Mouse (Mus musculus): ENCODE results near the gene Zmat3. TPM values are rescaled to one million over a fixed set of nuclear protein-coding genes. Genes with fewer than 3 reads are reported as not detected.
A peak's percentile ranks its signal among the peaks of the same experiment; 100 is the strongest.

The Zmat3 gene
- total and polyA plus RNA-seq, 2 experiments from 2014 or later = 6.5 to 23.6 TPM

DNA sequence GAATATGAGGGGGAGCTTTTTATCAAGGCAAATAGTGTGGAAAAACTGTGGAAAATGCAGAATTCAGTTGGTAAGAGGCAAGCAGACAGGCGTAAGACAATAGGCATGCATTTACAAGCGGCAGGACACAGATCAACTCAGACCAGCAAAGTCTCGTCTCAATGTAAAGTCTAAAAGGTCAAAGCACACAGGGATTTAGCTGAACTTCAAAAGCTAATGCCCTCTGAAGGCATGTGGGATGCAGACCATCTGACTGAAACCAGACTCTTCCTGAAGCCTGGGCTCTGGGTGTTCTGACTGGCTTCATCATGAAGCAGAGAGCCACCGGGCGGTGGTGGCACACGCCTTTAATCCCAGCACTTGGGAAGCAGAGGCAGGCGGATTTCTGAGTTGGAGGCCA lies 27.6 kb downstream of the Zmat3 start:
- ATAC-seq = no peak
- Histone ChIP-seq H3K9me3 (ENCODE audit: low read length) (no peaks in the 10 kb centered on the region), H3K4me2 (ENCODE audit: low read depth, low read length) (no peak overlapping the region), H3K27ac (no peak overlapping the region), H3K36me3 (ENCODE audit: insufficient read depth, low read length) (peaks cover 16% of the 10 kb centered on the region; the same call in 1 of the 2 replicates), H3K9ac (replicated peaks; ENCODE audit: low read length) (no peak overlapping the region), H3K4me1 (ENCODE audit: insufficient read depth, low read length) (no peaks in the 10 kb centered on the region), H3K27me3 (ENCODE audit: insufficient read depth, low read length) (no peaks in the 10 kb centered on the region), H3K4me3 (ENCODE audit: low read length) (no peak overlapping the region)
- no peak for TF ChIP-seq CTCF (IDR thresholded peaks at IDR 0.05; ENCODE audit: low read depth)
- WGBS = 81% methylated on average over 7 of the region's 7 CpGs
- DNase-seq (ENCODE audit: low spot score) = no peak

DNA sequence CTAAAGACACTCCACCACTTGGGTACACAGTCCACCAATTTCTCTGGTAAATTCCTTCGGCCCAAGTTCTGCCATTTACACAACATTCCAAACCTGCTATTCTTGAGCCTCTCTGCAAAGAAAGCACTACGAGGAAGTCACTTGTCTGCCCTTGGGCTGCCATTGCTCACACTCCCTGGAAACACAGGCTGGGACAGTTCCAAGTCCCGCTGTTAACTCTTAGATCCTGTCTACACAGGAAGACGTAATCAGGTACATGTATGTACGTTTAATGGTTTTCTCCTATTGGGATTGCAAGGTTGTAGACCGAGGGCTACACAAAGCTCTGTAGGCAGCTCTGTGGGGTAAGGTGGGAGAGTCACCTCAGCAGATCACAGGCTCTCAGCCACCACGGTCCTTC lies 28.0 kb downstream of the Zmat3 start:
- no peak overlapping the region for H3K9ac ChIP-seq (replicated peaks; ENCODE audit: low read length)
- DNase-seq (ENCODE audit: low spot score) (no peak), ATAC-seq (no peak)
- H3K9me3 ChIP-seq (ENCODE audit: low read length) = no peaks in the 10 kb centered on the region
- H3K27ac ChIP-seq = no peak overlapping the region
- WGBS = 80% methylated on average over 7 of the region's 7 CpGs
- no peaks in the 10 kb centered on the region for H3K4me1 ChIP-seq (ENCODE audit: insufficient read depth, low read length)
- no peak overlapping the region for H3K4me3 ChIP-seq (ENCODE audit: low read length)
- TF ChIP-seq CTCF (IDR thresholded peaks at IDR 0.05; ENCODE audit: low read depth) = no peak
- H3K36me3 ChIP-seq (ENCODE audit: insufficient read depth, low read length) = peaks cover 11% of the 10 kb centered on the region; the same call in 1 of the 2 replicates
- no peak overlapping the region for H3K4me2 ChIP-seq (ENCODE audit: low read depth, low read length)
- H3K27me3 ChIP-seq (ENCODE audit: insufficient read depth, low read length) = no peaks in the 10 kb centered on the region

DNA sequence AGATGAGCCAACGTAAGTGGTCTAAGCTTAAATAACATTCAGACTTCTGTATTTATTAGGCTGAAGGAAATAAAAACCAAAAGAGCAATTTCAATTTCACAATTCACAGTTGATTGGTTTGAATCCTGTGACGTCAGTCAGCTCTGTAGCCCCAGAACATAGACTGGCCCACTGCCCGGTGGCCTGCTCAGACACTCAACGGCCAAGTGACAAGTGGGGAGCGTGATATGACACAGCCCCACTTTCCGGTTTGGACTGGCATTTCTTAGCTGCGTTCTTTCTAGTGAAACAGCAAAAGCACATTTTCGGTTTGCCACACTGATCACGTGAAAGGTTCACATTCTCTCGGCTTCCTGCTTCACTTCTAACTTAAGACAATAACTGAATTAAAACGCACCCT lies 30.9 kb downstream of the Zmat3 start:
- no peak for DNase-seq (ENCODE audit: low spot score)
- no peaks in the 10 kb centered on the region for H3K4me1 ChIP-seq (ENCODE audit: insufficient read depth, low read length)
- H3K27ac ChIP-seq = no peak overlapping the region
- H3K9ac ChIP-seq (replicated peaks; ENCODE audit: low read length) = no peak overlapping the region
- no peak for TF ChIP-seq CTCF (IDR thresholded peaks at IDR 0.05; ENCODE audit: low read depth)
- H3K4me3 ChIP-seq (ENCODE audit: low read length) = no peak overlapping the region
- ATAC-seq = no peak
- no peak overlapping the region for H3K4me2 ChIP-seq (ENCODE audit: low read depth, low read length)
- no peaks in the 10 kb centered on the region for H3K9me3 ChIP-seq (ENCODE audit: low read length)
- no peaks in the 10 kb centered on the region for H3K27me3 ChIP-seq (ENCODE audit: insufficient read depth, low read length)
- 70% methylated on average over 11 of the region's 11 CpGs for WGBS
- no peaks in the 10 kb centered on the region for H3K36me3 ChIP-seq (ENCODE audit: insufficient read depth, low read length)

DNA sequence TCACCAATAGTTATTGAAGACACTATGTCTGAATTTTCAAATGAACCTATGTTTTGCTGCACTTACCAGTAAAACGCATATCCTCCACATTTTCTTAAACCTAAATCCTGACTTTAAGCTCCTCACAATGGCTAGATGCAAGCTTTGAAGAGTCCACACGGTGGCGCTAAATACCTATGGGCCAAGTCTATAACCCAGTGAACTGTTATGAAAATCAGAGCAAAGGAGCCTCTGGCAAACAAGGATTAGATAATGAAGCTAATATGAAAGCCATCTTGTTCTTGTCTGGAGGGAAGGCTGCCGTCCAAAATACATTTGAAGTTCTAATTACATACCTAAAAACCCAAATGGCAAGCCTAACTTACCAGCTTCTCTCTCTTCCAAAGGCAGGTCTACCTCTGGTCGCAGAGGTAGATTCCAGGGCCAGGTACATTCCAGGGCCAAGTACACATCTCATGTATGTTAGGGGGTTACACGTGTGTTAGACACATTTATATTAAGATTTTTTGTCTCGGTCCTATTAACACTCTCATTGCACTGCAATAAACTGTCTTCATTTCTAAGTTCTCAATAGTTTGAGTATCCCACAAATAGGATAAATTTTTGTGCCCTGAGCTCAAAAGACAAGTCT lies 32.2 kb downstream of the Zmat3 start:
- Histone ChIP-seq H3K4me1 (ENCODE audit: insufficient read depth, low read length) (no peaks in the 10 kb centered on the region), H3K9me3 (ENCODE audit: low read length) (no peaks in the 10 kb centered on the region), H3K36me3 (ENCODE audit: insufficient read depth, low read length) (no peaks in the 10 kb centered on the region), H3K27me3 (ENCODE audit: insufficient read depth, low read length) (no peaks in the 10 kb centered on the region), H3K27ac (no peak overlapping the region), H3K9ac (replicated peaks; ENCODE audit: low read length) (no peak overlapping the region), H3K4me2 (ENCODE audit: low read depth, low read length) (no peak overlapping the region), H3K4me3 (ENCODE audit: low read length) (no peak overlapping the region)
- 33% methylated on average over 7 of the region's 7 CpGs for WGBS
- ATAC-seq = peak; percentile 86
- TF ChIP-seq CTCF (IDR thresholded peaks at IDR 0.05; ENCODE audit: low read depth) = peak; percentile 97
- peak; percentile 95 for DNase-seq (ENCODE audit: low spot score)

DNA sequence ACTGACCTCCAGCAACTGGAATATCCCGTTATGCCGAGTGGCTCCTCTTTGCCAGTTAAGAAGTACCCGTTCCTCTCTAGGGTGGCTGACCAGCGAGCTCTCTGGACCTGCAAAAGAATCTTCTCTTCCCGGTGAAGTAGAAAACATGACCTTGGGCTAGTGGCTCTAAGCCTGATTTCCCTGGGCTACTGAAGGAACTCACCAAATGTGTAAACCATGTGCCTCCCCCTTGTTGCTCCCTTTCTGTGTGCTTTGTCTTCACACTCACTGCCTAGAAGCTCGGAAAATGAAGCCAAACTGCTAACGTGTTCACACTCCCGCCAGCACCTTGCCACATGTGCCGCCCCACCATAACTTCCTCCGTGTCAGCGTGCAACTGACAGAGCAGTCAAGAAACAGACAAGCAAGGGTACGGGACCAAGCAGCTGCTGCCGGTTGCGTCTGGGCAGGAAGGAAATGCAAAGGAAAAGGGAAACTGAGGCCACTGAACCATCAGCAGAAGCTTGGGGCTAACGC lies 47.9 kb downstream of the Zmat3 start:
- Histone ChIP-seq H3K9ac (replicated peaks; ENCODE audit: low read length) (no peak overlapping the region), H3K9me3 (ENCODE audit: low read length) (no peaks in the 10 kb centered on the region), H3K27ac (no peak overlapping the region), H3K4me2 (ENCODE audit: low read depth, low read length) (no peak overlapping the region), H3K36me3 (ENCODE audit: insufficient read depth, low read length) (no peaks in the 10 kb centered on the region), H3K4me3 (ENCODE audit: low read length) (no peak overlapping the region), H3K27me3 (ENCODE audit: insufficient read depth, low read length) (no peaks in the 10 kb centered on the region), H3K4me1 (ENCODE audit: insufficient read depth, low read length) (no peaks in the 10 kb centered on the region)
- DNase-seq (ENCODE audit: low spot score) (no peak), ATAC-seq (0 out of 2 replicates have a peak, but pooled peaks have one; percentile 17)
- no peak for TF ChIP-seq CTCF (IDR thresholded peaks at IDR 0.05; ENCODE audit: low read depth)
- 69% methylated on average over 15 of the region's 15 CpGs for WGBS

DNA sequence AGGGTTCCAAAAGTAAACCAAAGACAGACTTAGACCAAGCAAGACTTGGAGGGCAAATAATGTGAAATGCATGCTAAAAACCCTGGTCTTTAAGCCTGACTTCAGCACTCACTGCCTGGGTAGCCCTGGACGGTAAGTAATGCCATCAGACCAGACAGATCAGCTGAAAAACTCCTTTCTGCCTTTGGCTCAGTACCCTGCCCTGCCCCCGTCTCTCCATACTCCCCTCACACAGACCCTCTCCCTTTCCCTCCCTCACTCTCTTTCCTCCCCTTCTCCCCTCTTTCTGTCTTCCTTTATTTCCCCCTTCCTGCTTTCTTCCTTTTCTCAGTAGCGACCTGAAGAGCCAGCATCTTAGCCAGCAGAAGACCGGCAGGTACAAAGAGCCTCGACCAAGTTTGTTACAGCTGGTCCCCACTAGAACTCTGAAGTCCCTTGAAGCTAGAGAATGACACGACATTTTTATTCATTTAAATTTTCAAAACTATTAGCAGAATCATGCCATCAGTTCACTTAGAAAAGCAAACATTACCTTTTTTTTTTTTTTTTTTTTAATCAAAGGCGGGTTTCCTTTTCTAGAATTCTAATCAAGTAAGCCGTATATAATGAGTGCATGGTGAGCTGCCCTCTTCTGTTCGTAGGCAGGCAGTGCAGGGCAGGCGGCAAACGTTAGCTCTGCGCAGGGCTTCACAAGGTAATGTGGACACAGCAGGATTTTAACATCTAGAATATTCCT lies 48.5 kb downstream of the Zmat3 start:
- H3K4me2 ChIP-seq (ENCODE audit: low read depth, low read length) = no peak overlapping the region
- H3K27ac ChIP-seq = no peak overlapping the region
- no peaks in the 10 kb centered on the region for H3K27me3 ChIP-seq (ENCODE audit: insufficient read depth, low read length)
- no peak overlapping the region for H3K9ac ChIP-seq (replicated peaks; ENCODE audit: low read length)
- no peaks in the 10 kb centered on the region for H3K9me3 ChIP-seq (ENCODE audit: low read length)
- TF ChIP-seq CTCF (IDR thresholded peaks at IDR 0.05; ENCODE audit: low read depth) = peak; percentile 84
- 18% methylated on average over 12 of the region's 12 CpGs for WGBS
- no peaks in the 10 kb centered on the region for H3K4me1 ChIP-seq (ENCODE audit: insufficient read depth, low read length)
- H3K36me3 ChIP-seq (ENCODE audit: insufficient read depth, low read length) = no peaks in the 10 kb centered on the region
- H3K4me3 ChIP-seq (ENCODE audit: low read length) = no peak overlapping the region
- ATAC-seq = peak; percentile 90
- DNase-seq (ENCODE audit: low spot score) = peak; percentile 82

DNA sequence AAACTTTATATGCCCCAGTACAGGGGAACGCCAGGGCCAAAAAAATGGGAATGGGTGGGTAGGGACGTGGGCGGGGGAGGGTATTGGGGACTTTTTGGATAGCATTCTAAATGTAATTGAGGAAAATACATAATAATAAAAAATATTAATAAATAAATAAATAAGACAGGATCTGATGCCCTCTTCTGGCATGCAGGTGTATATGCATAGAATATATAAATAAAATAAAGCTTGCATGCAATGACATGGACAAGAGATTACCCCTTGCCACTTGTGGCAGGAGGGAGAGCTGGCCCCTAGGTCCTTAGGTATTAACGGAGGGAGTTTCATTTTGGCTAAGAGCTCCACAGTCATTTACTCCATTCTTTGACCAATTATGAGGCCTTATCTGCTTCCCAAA lies 51.1 kb downstream of the Zmat3 start:
- Histone ChIP-seq H3K9me3 (ENCODE audit: low read length) (no peaks in the 10 kb centered on the region), H3K27ac (no peak overlapping the region), H3K27me3 (ENCODE audit: insufficient read depth, low read length) (no peaks in the 10 kb centered on the region), H3K9ac (replicated peaks; ENCODE audit: low read length) (no peak overlapping the region), H3K36me3 (ENCODE audit: insufficient read depth, low read length) (no peaks in the 10 kb centered on the region), H3K4me2 (ENCODE audit: low read depth, low read length) (no peak overlapping the region), H3K4me1 (ENCODE audit: insufficient read depth, low read length) (no peaks in the 10 kb centered on the region), H3K4me3 (ENCODE audit: low read length) (no peak overlapping the region)
- TF ChIP-seq CTCF (IDR thresholded peaks at IDR 0.05; ENCODE audit: low read depth) = peak; percentile 16; the same call in 1 of the 2 replicates
- 95% methylated on average over 4 of the region's 4 CpGs for WGBS
- ATAC-seq = no peak
- no peak for DNase-seq (ENCODE audit: low spot score)
